Mouse (Mus musculus): ENCODE results near the gene Rnf227.

- peak; percentile 35 for TF ChIP-seq POLR2A (IDR thresholded peaks at IDR 0.05; ENCODE audit: insufficient read length, low read depth)
- no peak for TF ChIP-seq MAX (IDR thresholded peaks at IDR 0.05; ENCODE audit: low read depth)
- no peak for TF ChIP-seq CEBPB (IDR thresholded peaks at IDR 0.05; ENCODE audit: insufficient read depth, poor library complexity, severe bottlenecking)
- TF ChIP-seq REST (IDR thresholded peaks at IDR 0.05; ENCODE audit: insufficient read depth, insufficient read length): no peak
- TF ChIP-seq MYOD1 (IDR thresholded peaks at IDR 0.05; ENCODE audit: control insufficient read depth in 1 of 3, insufficient read length in 2 of 3, low read depth in 2 of 3): peak in 2 of 3 experiments; percentile 87 to 92
- peak; percentile 38 to 94 (median 79) for TF ChIP-seq MYOG (IDR thresholded peaks at IDR 0.05; ENCODE audit: control insufficient read depth in 1 of 3, insufficient read depth in 1 of 3, insufficient read length in 2 of 3, low read depth in 2 of 3)
- TF ChIP-seq USF1 (IDR thresholded peaks at IDR 0.05; ENCODE audit: low read depth): no peak
Measured at GRCm38 (mm10) chr11:69364910-69365309, 24.6 kb downstream of the Rnf227 start.

Measured in myocyte (in vitro differentiated cells).